Mouse (Mus musculus): ENCODE results near the gene Thsd4.

- no peak for TF ChIP-seq CTCF (IDR thresholded peaks at IDR 0.05; ENCODE audit: low read depth, low read length)
- TF ChIP-seq POLR2A (IDR thresholded peaks at IDR 0.05; ENCODE audit: extremely low read depth, insufficient read depth, low read length): no peak
These were observed 185.7 kb downstream of the Thsd4 start for GRCm38 (mm10) chr9:60336147-60336546.
